ENCODE assay signal across 19 mouse cellular contexts in the genomic region with DNA sequence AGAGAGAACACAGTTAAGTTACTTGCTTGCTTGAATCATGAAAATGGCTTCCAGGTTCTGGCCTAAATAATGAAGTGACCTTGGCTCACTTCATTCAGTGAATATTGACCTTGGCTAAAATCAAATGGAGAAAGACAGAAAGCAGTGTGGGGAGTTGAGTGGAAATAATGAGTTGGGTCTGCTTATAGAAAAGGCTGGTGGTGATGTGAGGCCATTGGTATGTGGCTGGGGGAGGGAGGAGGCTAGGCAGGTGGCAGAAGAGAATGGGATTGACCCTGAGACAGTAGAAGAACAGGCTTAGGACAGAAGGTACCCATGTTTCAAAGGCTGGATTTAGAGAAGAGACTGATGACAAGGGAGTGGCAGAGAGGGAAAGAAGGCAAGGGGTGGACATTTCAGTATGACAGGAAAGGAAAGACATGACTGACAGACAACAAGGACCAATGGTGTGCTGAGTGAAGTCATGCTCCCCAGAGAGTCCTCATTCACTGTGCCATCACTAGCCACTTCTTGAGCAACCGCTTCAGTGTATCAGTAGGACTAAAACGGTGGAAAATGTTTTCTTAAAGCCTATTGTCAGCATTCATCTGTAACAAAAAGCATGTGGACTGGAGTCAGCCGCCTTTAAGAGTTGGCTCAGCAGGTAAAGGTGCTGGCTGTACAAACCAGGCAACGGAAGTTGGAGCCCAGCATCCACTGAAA.
"Had no signal": no experiment of that assay in that cellular context is flagged by ENCODE, and none has a peak within 500 bp of the region (broad histone marks: within the 10 kb centered on the region; RNA-seq: fewer than 3 reads in every experiment).

No protein-coding gene starts in this region.

- ATAC-seq: liver, postnatal 0 days; lung, postnatal 0 days; midbrain, embryonic 15.5 days had no signal

- DNase-seq: kidney, postnatal 25 days; layer of hippocampus, postnatal 36 days; left cerebral cortex, postnatal 4 days; liver, postnatal 0 days; lung, embryonic 14.5 days; thymus, adult 18-20 months; thymus, postnatal 36 days had no signal

- H3K36me3 ChIP-seq: limb, embryonic 12.5 days; midbrain, embryonic 12.5 days; midbrain, embryonic 15.5 days; neural tube, embryonic 12.5 days; neural tube, embryonic 15.5 days had no signal

- H3K4me2 ChIP-seq: limb, embryonic 12.5 days; limb, embryonic 15.5 days; liver, embryonic 11.5 days; lung, embryonic 14.5 days; midbrain, embryonic 12.5 days; midbrain, embryonic 15.5 days; neural tube, embryonic 12.5 days; neural tube, embryonic 15.5 days had no signal

- H3K9ac ChIP-seq: limb, embryonic 12.5 days; limb, embryonic 15.5 days; liver, embryonic 14.5 days; liver, postnatal 0 days; lung, embryonic 14.5 days; midbrain, embryonic 12.5 days; midbrain, embryonic 15.5 days; neural tube, embryonic 12.5 days; neural tube, embryonic 15.5 days had no signal

- H3K9me3 ChIP-seq: limb, embryonic 12.5 days; limb, embryonic 15.5 days; midbrain, embryonic 12.5 days; midbrain, embryonic 15.5 days; neural tube, embryonic 12.5 days; neural tube, embryonic 15.5 days had no signal

- H3K4me3 ChIP-seq: layer of hippocampus, adult 2 months; left cerebral cortex, adult 2 months; limb, embryonic 12.5 days; limb, embryonic 15.5 days; midbrain, embryonic 12.5 days; midbrain, embryonic 15.5 days; neural tube, embryonic 12.5 days; neural tube, embryonic 15.5 days had no signal

- H3K27ac ChIP-seq: layer of hippocampus, adult 2 months; left cerebral cortex, adult 2 months; limb, embryonic 12.5 days; limb, embryonic 15.5 days; liver, embryonic 14.5 days; macrophage; midbrain, embryonic 12.5 days; midbrain, embryonic 15.5 days; neural tube, embryonic 12.5 days; neural tube, embryonic 15.5 days had no signal

- H3K4me1 ChIP-seq: limb, embryonic 12.5 days; limb, embryonic 15.5 days; midbrain, embryonic 12.5 days; midbrain, embryonic 15.5 days; neural tube, embryonic 12.5 days; neural tube, embryonic 15.5 days had no signal

- H3K27me3 ChIP-seq: limb, embryonic 12.5 days; limb, embryonic 15.5 days; midbrain, embryonic 12.5 days; midbrain, embryonic 15.5 days; neural tube, embryonic 12.5 days; neural tube, embryonic 15.5 days had no signal
